Mouse (Mus musculus) testis, postnatal 14 days (tissue): Measurements from ENCODE around the gene Itk.

Experiments
- DNase-seq: peaks from one replicate; pipeline ENCODE4 v3.0.0; 2021; ENCODE audit warnings: low spot score

The Itk gene

GRCm38 (mm10) chr11:46393413-46393812, 4.1 kb upstream of the Itk start:
- DNase-seq = no peak

- DNase-seq = no peak
Observed at GRCm38 (mm10) chr11:46392890-46393289, 3.6 kb upstream of the Itk start.

- DNase-seq = no peak
Observed at GRCm38 (mm10) chr11:46390621-46391020, 1.3 kb upstream of the Itk start.

- DNase-seq = no peak
Observed at GRCm38 (mm10) chr11:46388438-46388837, 877 bp downstream of the Itk start.

- no peak for DNase-seq
Observed at GRCm38 (mm10) chr11:46387061-46387460, 2.3 kb downstream of the Itk start.

GRCm38 (mm10) chr11:46386556-46386955, 2.8 kb downstream of the Itk start:
- DNase-seq = no peak

GRCm38 (mm10) chr11:46384925-46385324, 4.4 kb downstream of the Itk start:
- DNase-seq = no peak

GRCm38 (mm10) chr11:46382466-46382865, 6.8 kb downstream of the Itk start:
- no peak for DNase-seq

- no peak for DNase-seq
Observed at GRCm38 (mm10) chr11:46380097-46380675, 9.1 kb downstream of the Itk start.

- DNase-seq = no peak
Observed at GRCm38 (mm10) chr11:46377819-46378782, 11.2 kb downstream of the Itk start.

GRCm38 (mm10) chr11:46377316-46377715, 12.0 kb downstream of the Itk start:
- DNase-seq = no peak

GRCm38 (mm10) chr11:46375015-46375414, 14.3 kb downstream of the Itk start:
- DNase-seq = no peak

- no peak for DNase-seq
Observed at GRCm38 (mm10) chr11:46373071-46374030, 16.0 kb downstream of the Itk start.

- DNase-seq = no peak
Observed at GRCm38 (mm10) chr11:46372331-46372953, 16.9 kb downstream of the Itk start.

- no peak for DNase-seq
Observed at GRCm38 (mm10) chr11:46371250-46371649, 18.1 kb downstream of the Itk start.

GRCm38 (mm10) chr11:46370457-46370856, 18.9 kb downstream of the Itk start:
- DNase-seq = no peak

- DNase-seq = no peak
Observed at GRCm38 (mm10) chr11:46366357-46366756, 23.0 kb downstream of the Itk start.

- no peak for DNase-seq
Observed at GRCm38 (mm10) chr11:46365744-46366143, 23.6 kb downstream of the Itk start.

- no peak for DNase-seq
Observed at GRCm38 (mm10) chr11:46363864-46364263, 25.5 kb downstream of the Itk start.

- DNase-seq = no peak
Observed at GRCm38 (mm10) chr11:46362061-46363022, 27.0 kb downstream of the Itk start.
